Mouse (Mus musculus) forebrain, embryonic 14.5 days (tissue): ENCODE measurements around the gene Foxg1. TPM values are rescaled to one million over a fixed set of nuclear protein-coding genes. Genes with fewer than 3 reads are reported as not detected.

ENCODE experiments used
- ATAC-seq: fragments of 200-750 bp; cut with Nextera tagmentation; 2 replicates; pipeline ENCODE4 v1.8.0; 2017; ENCODE audit warnings: mild to moderate bottlenecking, moderate library complexity
- DNase-seq: peaks from one replicate; pipeline ENCODE4 v3.0.0-alpha.2; 2015; ENCODE audit warnings: low spot score
- H3K27ac ChIP-seq: fragments of 300-500 bp; sonication (generic); 2 replicates; pipeline ENCODE4 v1.5.1; 2014; ENCODE audit warnings: low read depth, mild to moderate bottlenecking, control low read depth, low read length, moderate library complexity
- H3K27me3 ChIP-seq: fragments of 300-500 bp; sonication (generic); replicated peaks from 2 replicates; pipeline ENCODE4 v1.6.1; 2014; ENCODE audit warnings: low read length, control low read depth, mixed read lengths; ENCODE audit not compliant: control insufficient read depth, insufficient read depth
- H3K36me3 ChIP-seq: fragments of 300-500 bp; sonication (generic); 2 replicates; pipeline ENCODE4 v1.6.1; 2014; ENCODE audit warnings: low read length, control low read depth; ENCODE audit not compliant: control insufficient read depth, insufficient read depth
- H3K4me1 ChIP-seq: fragments of 300-500 bp; sonication (generic); 2 replicates; pipeline ENCODE4 v1.6.1; 2014; ENCODE audit warnings: antibody characterized with exemption, low read length, control low read depth; ENCODE audit not compliant: control insufficient read depth, insufficient read depth
- H3K4me2 ChIP-seq: fragments of 300-500 bp; sonication (generic); 2 replicates; pipeline ENCODE4 v1.6.1; 2014; ENCODE audit warnings: mild to moderate bottlenecking, control low read depth, low read length
- H3K4me3 ChIP-seq: fragments of 300-500 bp; sonication (generic); 2 replicates; pipeline ENCODE4 v1.5.1; 2014; ENCODE audit warnings: low read depth, low read length, control low read depth
- H3K9ac ChIP-seq: fragments of 300-500 bp; sonication (generic); 2 replicates; pipeline ENCODE4 v1.6.1; 2014; ENCODE audit warnings: mild to moderate bottlenecking, low read length, control low read depth, moderate library complexity
- H3K9me3 ChIP-seq: fragments of 300-500 bp; sonication (generic); replicated peaks from 2 replicates; pipeline ENCODE4 v1.6.1; 2016; ENCODE audit warnings: low read length, control low read depth, mixed read lengths; ENCODE audit not compliant: control insufficient read depth
- WGBS: fragments of 180-500 bp; shearing (Covaris S2); extraction: QIAGEN DNeasy Blood & Tissue Kit; methylation state at CpG from one replicate; pipeline ENCODE4 v1.1.7; 2014; 5-methylcytosine and 5-hydroxymethylcytosine counted together
- polyA plus RNA-seq: library from polyadenylated mRNA; unstranded; fragments of >200 nt; fragmentation: Nextera tagmentation; extraction: Ambion mirVana; gene quantifications from 2 replicates; pipeline ENCODE4 v1.2.1, GENCODE M21; 2014

Gene Foxg1
- polyA plus RNA-seq, 1 experiment from 2014 or later, result 72.6 TPM

DNA sequence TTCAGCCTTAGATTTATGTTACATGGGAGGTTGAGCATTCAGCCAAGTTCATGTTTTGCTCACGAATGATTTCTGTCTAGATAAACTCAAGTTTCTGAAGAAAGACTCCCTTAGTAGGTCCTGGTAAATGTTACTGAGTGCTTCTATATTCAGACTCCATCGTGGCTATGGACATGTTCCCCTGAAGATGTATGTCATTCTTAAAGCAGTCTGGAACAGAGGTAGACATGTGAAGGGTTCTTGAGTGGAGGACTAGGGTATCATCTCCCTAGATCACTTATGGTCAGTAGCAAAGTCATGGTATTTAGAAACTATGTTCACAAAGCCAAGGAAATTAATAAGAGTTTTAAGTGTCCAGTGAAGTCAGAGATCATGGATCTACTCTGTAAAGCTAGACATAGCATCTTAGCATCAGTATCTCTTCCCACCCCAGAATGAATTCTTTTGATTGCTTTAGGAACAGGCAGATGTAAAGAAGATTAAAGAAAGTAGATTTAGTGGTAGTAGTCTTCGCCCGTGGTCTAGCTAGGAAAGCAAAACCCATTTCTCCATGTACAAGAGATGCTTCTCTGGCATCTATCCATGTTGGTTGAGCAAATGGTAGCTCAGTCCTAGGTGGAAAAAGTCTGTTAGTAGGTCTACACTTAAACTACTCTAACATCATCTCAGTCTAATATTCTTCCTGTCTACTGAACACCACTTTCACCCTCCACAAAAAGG is 15.1 kb downstream of the Foxg1 start:
- Histone ChIP-seq H3K27me3 (peaks cover 3% of the 10 kb centered on the region; the same call in 1 of the 2 replicates), H3K27ac (peak overlapping the region; percentile 84), H3K9me3 (no peaks in the 10 kb centered on the region), H3K4me2 (peak overlapping the region; percentile 55), H3K36me3 (peaks cover 21% of the 10 kb centered on the region), H3K4me1 (peaks cover 14% of the 10 kb centered on the region), H3K4me3 (peak overlapping the region; percentile 3; the same call in 1 of the 2 replicates), H3K9ac (peak overlapping the region; percentile 53)
- DNase-seq (peak; percentile 72), ATAC-seq (no peak)
- 11% methylated on average over 4 of the region's 4 CpGs for WGBS

- H3K9ac ChIP-seq, result peak overlapping the region; percentile 53
- H3K4me2 ChIP-seq, result peak overlapping the region; percentile 55
Measured at GRCm38 (mm10) chr12:49398163-49398540, 15.7 kb downstream of the Foxg1 start.

GRCm38 (mm10) chr12:49398636-49399035 is 16.2 kb downstream of the Foxg1 start:
- peaks cover 18% of the 10 kb centered on the region for H3K4me1 ChIP-seq
- ATAC-seq, result no peak
- peak overlapping the region; percentile 71 for H3K9ac ChIP-seq
- peak overlapping the region; percentile 55 for H3K4me2 ChIP-seq
- peak overlapping the region; percentile 84 for H3K27ac ChIP-seq
- H3K9me3 ChIP-seq, result no peaks in the 10 kb centered on the region
- peak; percentile 60 for DNase-seq
- peaks cover 3% of the 10 kb centered on the region; the same call in 1 of the 2 replicates for H3K27me3 ChIP-seq
- 8% methylated on average over 3 of the region's 3 CpGs for WGBS
- H3K36me3 ChIP-seq, result peaks cover 21% of the 10 kb centered on the region; the same call in 1 of the 2 replicates
- peak overlapping the region; percentile 18; the same call in 1 of the 2 replicates for H3K4me3 ChIP-seq

More at GRCm38 (mm10) chr12:49398163-49398540, 15.7 kb downstream of the Foxg1 start:
- H3K27me3 ChIP-seq, result peaks cover 3% of the 10 kb centered on the region; the same call in 1 of the 2 replicates
- H3K9me3 ChIP-seq, result no peaks in the 10 kb centered on the region
- H3K4me1 ChIP-seq, result peaks cover 17% of the 10 kb centered on the region
- ATAC-seq (no peak), DNase-seq (peak; percentile 56)
- H3K36me3 ChIP-seq, result peaks cover 21% of the 10 kb centered on the region; the same call in 1 of the 2 replicates
- peak overlapping the region; percentile 3; the same call in 1 of the 2 replicates for H3K4me3 ChIP-seq
- peak overlapping the region; percentile 84 for H3K27ac ChIP-seq

GRCm38 (mm10) chr12:49399611-49400010 is 17.2 kb downstream of the Foxg1 start:
- H3K27ac ChIP-seq, result peak overlapping the region; percentile 100
- peak overlapping the region; percentile 55 for H3K4me3 ChIP-seq
- whole genome bisulfite sequencing, result 0% methylated on average over 1 of the region's 1 CpGs
- peaks cover 3% of the 10 kb centered on the region; the same call in 1 of the 2 replicates for H3K27me3 ChIP-seq
- ATAC-seq (no peak), DNase-seq (no peak)
- H3K36me3 ChIP-seq, result peaks cover 21% of the 10 kb centered on the region; the same call in 1 of the 2 replicates
- H3K4me1 ChIP-seq, result peaks cover 18% of the 10 kb centered on the region
- peak overlapping the region; percentile 99 for H3K9ac ChIP-seq
- no peaks in the 10 kb centered on the region for H3K9me3 ChIP-seq
- H3K4me2 ChIP-seq, result peak overlapping the region; percentile 84

- Histone ChIP-seq H3K4me3 (peak overlapping the region; percentile 55), H3K27me3 (no peaks in the 10 kb centered on the region)
- peak; percentile 68 for DNase-seq
Measured at GRCm38 (mm10) chr12:49400036-49400852, 17.8 kb downstream of the Foxg1 start.

DNA sequence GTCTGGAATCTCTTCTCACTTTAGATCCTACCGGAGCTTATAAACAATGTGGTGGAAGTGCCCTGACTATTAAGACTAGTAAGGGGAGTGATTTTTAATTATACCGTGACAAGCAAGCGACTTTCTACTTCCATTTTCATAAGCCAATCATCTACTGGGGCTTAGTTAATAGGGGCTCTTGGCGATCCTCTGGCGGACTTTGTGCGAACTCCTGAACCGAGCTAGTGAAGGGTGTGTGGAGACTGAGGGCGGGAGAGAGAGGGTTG is 18.3 kb downstream of the Foxg1 start:
- WGBS, result 0% methylated on average over 8 of the region's 8 CpGs
- DNase-seq (no peak), ATAC-seq (peak; percentile 91)
- H3K4me3 ChIP-seq, result peak overlapping the region; percentile 55
- H3K4me1 ChIP-seq, result peaks cover 18% of the 10 kb centered on the region
- peak overlapping the region; percentile 84 for H3K4me2 ChIP-seq
- H3K36me3 ChIP-seq, result 0 out of 2 replicates have a peak, but pooled peaks cover 16% of the 10 kb centered on the region
- H3K9ac ChIP-seq, result peak overlapping the region; percentile 99
- no peaks in the 10 kb centered on the region for H3K9me3 ChIP-seq
- H3K27ac ChIP-seq, result peak overlapping the region; percentile 100
- H3K27me3 ChIP-seq, result no peaks in the 10 kb centered on the region

More at GRCm38 (mm10) chr12:49400036-49400852, 17.8 kb downstream of the Foxg1 start:
- 1% methylated on average over 9 of the region's 9 CpGs for WGBS
- peak overlapping the region; percentile 84 for H3K4me2 ChIP-seq
- peak overlapping the region; percentile 100 for H3K27ac ChIP-seq
- H3K36me3 ChIP-seq, result 0 out of 2 replicates have a peak, but pooled peaks cover 18% of the 10 kb centered on the region
- H3K9ac ChIP-seq, result peak overlapping the region; percentile 99
- peak; percentile 28 for ATAC-seq
- no peaks in the 10 kb centered on the region for H3K9me3 ChIP-seq
- peaks cover 18% of the 10 kb centered on the region for H3K4me1 ChIP-seq

DNA sequence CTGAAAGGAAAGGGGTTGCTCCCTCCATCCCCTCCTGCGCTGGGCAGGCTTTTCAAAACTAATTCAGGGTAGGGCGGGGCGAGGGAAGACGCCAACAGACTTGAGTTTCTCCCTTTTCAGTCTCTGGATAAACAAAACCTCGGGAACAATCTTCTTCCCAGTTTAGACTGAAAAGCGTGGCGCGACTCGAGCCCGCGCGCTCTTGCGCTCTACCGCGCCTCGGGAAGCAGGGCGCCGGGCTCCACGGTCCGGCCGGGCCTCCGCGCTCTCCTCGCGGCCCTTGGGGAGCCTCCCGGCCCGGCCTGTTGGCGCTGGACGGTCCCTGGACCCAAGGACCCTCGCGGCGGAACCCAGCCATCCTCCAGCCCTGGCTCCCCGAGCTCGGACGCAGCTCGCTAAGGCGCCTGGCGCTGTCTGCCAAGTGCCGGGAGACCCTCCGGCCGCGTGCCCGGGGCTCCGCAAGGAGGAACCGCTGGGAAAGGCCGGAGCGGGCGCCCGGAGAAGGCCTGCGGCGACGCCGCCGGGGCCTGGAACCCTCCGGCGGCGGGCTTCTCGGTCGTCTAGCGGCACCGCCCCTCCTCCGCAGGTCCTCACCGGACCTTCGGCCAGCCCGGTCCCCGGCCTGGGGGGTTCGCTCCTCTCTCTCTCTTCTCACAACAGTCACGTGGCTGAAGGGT is 18.8 kb downstream of the Foxg1 start:
- DNase-seq (peak; percentile 92), ATAC-seq (peak; percentile 45)
- no peaks in the 10 kb centered on the region for H3K27me3 ChIP-seq
- H3K27ac ChIP-seq, result peak overlapping the region; percentile 100
- peaks cover 18% of the 10 kb centered on the region for H3K4me1 ChIP-seq
- H3K4me2 ChIP-seq, result peak overlapping the region; percentile 84
- H3K4me3 ChIP-seq, result peak overlapping the region; percentile 55
- peak overlapping the region; percentile 99 for H3K9ac ChIP-seq
- 0 out of 2 replicates have a peak, but pooled peaks cover 16% of the 10 kb centered on the region for H3K36me3 ChIP-seq
- WGBS, result under 1% methylated on average over 51 of the region's 68 CpGs
- no peaks in the 10 kb centered on the region for H3K9me3 ChIP-seq

GRCm38 (mm10) chr12:49401796-49402130 is 19.3 kb downstream of the Foxg1 start:
- Histone ChIP-seq H3K9me3 (no peaks in the 10 kb centered on the region), H3K9ac (peak overlapping the region; percentile 99), H3K4me3 (peak overlapping the region; percentile 55), H3K4me2 (peak overlapping the region; percentile 84), H3K27me3 (no peaks in the 10 kb centered on the region), H3K4me1 (peaks cover 18% of the 10 kb centered on the region), H3K27ac (peak overlapping the region; percentile 100), H3K36me3 (peaks cover 15% of the 10 kb centered on the region; the same call in 1 of the 2 replicates)
- ATAC-seq (no peak), DNase-seq (peak; percentile 62)
- WGBS, result 0% methylated on average over 5 of the region's 5 CpGs
